Mouse (Mus musculus) olfactory bulb, adult 2 months (tissue): ENCODE data around the gene Paox.

Source experiments
- CTCF ChIP-seq: fragments of 200-500 bp; IDR thresholded peaks from 2 replicates; pipeline ENCODE4 v1.5.1; 2012; ENCODE audit warnings: low read depth, mild to moderate bottlenecking, low read length, moderate library complexity; ENCODE audit not compliant: insufficient read depth
- POLR2A ChIP-seq: fragments of 200-500 bp; IDR thresholded peaks from 2 replicates; pipeline ENCODE4 v1.6.1; 2012; ENCODE audit warnings: mild to moderate bottlenecking, low read depth, low read length, moderate library complexity; ENCODE audit not compliant: insufficient read depth

- no peak for TF ChIP-seq CTCF
- no peak for TF ChIP-seq POLR2A
These were observed 68.6 kb downstream of the Paox start for GRCm38 (mm10) chr7:140184206-140184605.
